Mouse (Mus musculus): Measurements from ENCODE around the gene Cap1.

GRCm38 (mm10) chr4:122838416-122838815 is 47.4 kb downstream of the Cap1 start:
- TF ChIP-seq EP300 (IDR thresholded peaks at IDR 0.05; ENCODE audit: low read depth) (no peak), CTCF (IDR thresholded peaks at IDR 0.05; ENCODE audit: low read depth) (no peak)

Data from liver, postnatal 0 days (tissue).